Mouse (Mus musculus) midbrain, embryonic 13.5 days (tissue): Measurements from ENCODE around the gene Alpl. TPM values are rescaled to one million over a fixed set of nuclear protein-coding genes. Genes with fewer than 3 reads are reported as not detected.
A peak's percentile ranks its signal among the peaks of the same experiment; 100 is the strongest.

Experiments used
- ATAC-seq: fragments of 200-750 bp; cut with Nextera tagmentation; 2 replicates; pipeline ENCODE4 v1.8.0; 2017; ENCODE audit warnings: mild to moderate bottlenecking, moderate TSS enrichment, moderate library complexity
- H3K27ac ChIP-seq: fragments of 300-500 bp; sonication (generic); 2 replicates; pipeline ENCODE4 v1.5.1; 2015; ENCODE audit warnings: inconsistent platforms, mild to moderate bottlenecking, moderate library complexity
- H3K27me3 ChIP-seq: fragments of 300-500 bp; sonication (generic); 2 replicates; pipeline ENCODE4 v1.6.1; 2015; ENCODE audit warnings: mild to moderate bottlenecking, inconsistent platforms
- H3K36me3 ChIP-seq: fragments of 300-500 bp; sonication (generic); 2 replicates; pipeline ENCODE4 v1.6.1; 2015; ENCODE audit warnings: mild to moderate bottlenecking, inconsistent platforms
- H3K4me1 ChIP-seq: fragments of 300-500 bp; sonication (generic); replicated peaks from 2 replicates; pipeline ENCODE4 v1.6.1; 2015; ENCODE audit warnings: inconsistent platforms
- H3K4me2 ChIP-seq: fragments of 300-500 bp; sonication (generic); replicated peaks from 2 replicates; pipeline ENCODE4 v1.6.1; 2015; ENCODE audit warnings: moderate library complexity, mild to moderate bottlenecking, inconsistent platforms
- H3K4me3 ChIP-seq: fragments of 300-500 bp; sonication (generic); replicated peaks from 2 replicates; pipeline ENCODE4 v1.5.1; 2015; ENCODE audit warnings: mild to moderate bottlenecking, inconsistent platforms
- H3K9ac ChIP-seq: fragments of 300-500 bp; sonication (generic); replicated peaks from 2 replicates; pipeline ENCODE4 v1.6.1; 2015; ENCODE audit warnings: mild to moderate bottlenecking, inconsistent platforms
- H3K9me3 ChIP-seq: fragments of 300-500 bp; sonication (generic); 2 replicates; pipeline ENCODE4 v1.6.1; 2016; ENCODE audit warnings: mild to moderate bottlenecking, inconsistent platforms
- WGBS: fragments of 180-500 bp; shearing (Covaris S2); methylation state at CpG from one replicate; pipeline ENCODE4 v1.1.7; 2015; 5-methylcytosine and 5-hydroxymethylcytosine counted together
- polyA plus RNA-seq: library from polyadenylated mRNA; unstranded; fragments of >200 nt; fragmentation: Nextera tagmentation; extraction: Ambion mirVana; gene quantifications from 2 replicates; pipeline ENCODE4 v1.2.1, GENCODE M21; 2015

Gene Alpl
- polyA plus RNA-seq, 1 experiment from 2014 or later: 8.0 TPM

DNA sequence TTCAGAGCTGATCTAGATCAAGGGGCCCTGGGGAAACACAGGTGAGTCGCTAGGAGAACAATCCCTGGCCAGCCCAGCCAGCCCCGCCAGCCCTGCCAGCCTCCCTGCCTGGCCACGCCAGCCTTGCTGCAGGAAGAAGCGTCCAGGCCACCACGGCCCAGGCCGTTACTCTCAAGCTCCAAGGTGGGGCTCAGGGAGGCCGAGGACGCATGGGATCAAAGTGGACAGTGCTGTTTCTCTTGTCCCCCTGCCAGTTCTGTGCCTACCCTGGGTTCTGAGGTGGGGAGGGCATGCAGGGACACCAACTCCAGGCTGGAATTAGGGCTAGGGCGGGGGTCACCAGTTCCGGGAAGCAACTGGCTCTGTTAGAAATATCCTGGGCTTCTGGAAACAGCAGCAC lies 64.3 kb downstream of the Alpl start:
- 75% methylated on average over 10 of the region's 10 CpGs for WGBS
- no peak overlapping the region for H3K4me2 ChIP-seq
- no peak for ATAC-seq
- H3K4me1 ChIP-seq: peaks cover 41% of the 10 kb centered on the region
- no peak overlapping the region for H3K4me3 ChIP-seq
- H3K36me3 ChIP-seq: no peaks in the 10 kb centered on the region
- no peak overlapping the region for H3K9ac ChIP-seq
- H3K27me3 ChIP-seq: peaks cover 21% of the 10 kb centered on the region
- no peaks in the 10 kb centered on the region for H3K9me3 ChIP-seq
- H3K27ac ChIP-seq: no peak overlapping the region

DNA sequence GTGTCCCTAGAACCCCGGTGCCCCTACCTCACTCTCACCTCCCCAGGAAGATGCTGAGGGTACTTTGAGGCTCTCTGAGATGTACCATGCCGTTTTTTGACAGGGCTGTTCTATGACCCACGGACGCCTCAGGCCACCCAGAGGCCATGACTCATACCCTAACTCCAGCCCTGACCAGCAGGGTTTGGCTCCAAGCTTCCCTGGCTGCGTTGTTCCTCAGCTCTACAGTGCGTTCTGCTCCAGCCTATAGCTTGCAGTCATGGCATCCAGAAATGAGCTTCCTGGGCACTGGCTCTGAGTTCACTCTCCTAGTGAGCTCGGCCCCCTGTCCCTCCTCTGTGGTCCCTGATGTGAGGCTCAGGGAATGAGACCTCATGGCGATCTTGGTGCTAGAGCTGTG lies 65.4 kb downstream of the Alpl start:
- Histone ChIP-seq H3K4me3 (no peak overlapping the region), H3K27me3 (peaks cover 21% of the 10 kb centered on the region), H3K27ac (no peak overlapping the region), H3K9me3 (no peaks in the 10 kb centered on the region), H3K4me1 (peaks cover 34% of the 10 kb centered on the region), H3K9ac (no peak overlapping the region), H3K4me2 (no peak overlapping the region), H3K36me3 (no peaks in the 10 kb centered on the region)
- 82% methylated on average over 8 of the region's 8 CpGs for WGBS
- no peak for ATAC-seq

DNA sequence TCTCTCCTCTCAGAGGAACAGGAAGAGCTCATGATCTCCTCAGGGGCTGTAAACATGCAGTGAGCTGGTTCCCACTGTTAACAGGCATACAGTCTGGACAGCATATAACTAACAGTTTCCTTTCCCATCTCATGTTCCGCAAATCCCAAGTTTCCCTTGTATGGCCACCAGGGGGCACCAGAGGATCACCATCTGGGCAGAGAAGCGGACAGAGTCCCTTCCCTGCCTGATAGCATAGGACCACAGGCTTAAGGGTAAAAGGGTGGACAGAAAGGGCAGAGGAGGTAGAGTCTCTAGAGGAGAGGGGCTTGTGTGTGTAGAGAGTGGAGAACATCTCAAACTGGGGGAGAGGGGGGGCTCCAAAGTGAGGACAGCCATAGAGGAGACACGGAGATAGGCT lies 66.0 kb downstream of the Alpl start:
- 24% methylated on average over 3 of the region's 3 CpGs for WGBS
- ATAC-seq: peak; percentile 65
- no peaks in the 10 kb centered on the region for H3K36me3 ChIP-seq
- H3K9me3 ChIP-seq: no peaks in the 10 kb centered on the region
- no peak overlapping the region for H3K9ac ChIP-seq
- no peak overlapping the region for H3K4me3 ChIP-seq
- H3K27ac ChIP-seq: no peak overlapping the region
- H3K27me3 ChIP-seq: peaks cover 21% of the 10 kb centered on the region
- no peak overlapping the region for H3K4me2 ChIP-seq
- H3K4me1 ChIP-seq: peaks cover 30% of the 10 kb centered on the region

DNA sequence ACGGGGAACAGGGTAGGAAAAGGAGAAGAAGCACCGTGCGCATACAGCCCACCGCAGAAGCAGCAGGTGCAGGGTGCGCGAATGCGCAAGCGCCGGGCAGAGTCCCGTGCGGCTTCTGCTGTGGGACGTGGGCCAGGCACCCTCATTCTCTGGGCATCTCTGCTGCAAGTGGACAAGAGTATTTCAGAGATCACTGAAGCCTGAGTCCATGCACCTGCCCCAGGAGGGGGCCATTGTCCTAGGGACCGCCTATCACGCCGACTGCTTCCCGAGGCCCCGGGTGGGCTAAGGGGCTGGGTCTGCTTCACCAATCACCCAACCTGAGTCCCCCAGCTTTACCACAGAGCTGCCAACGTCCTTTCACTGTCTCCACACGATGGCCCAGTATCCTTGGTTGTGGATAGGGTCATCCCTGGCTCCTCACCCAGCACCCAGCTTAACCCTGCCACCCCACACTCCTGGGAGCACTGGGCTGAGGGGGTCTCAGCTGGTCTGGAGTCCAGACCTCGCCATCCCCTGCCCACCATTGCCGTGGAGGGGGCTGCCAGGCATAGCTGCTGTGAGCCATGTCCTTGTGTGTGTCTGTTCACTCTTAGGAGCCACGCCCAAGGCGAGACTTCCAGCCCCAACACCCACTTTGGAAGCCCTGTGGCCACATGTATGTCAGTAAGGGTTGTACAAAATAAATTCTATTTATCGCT lies 66.9 kb downstream of the Alpl start:
- H3K4me1 ChIP-seq: peaks cover 33% of the 10 kb centered on the region
- peak overlapping the region; percentile 73 for H3K4me2 ChIP-seq
- H3K27ac ChIP-seq: no peak overlapping the region
- H3K36me3 ChIP-seq: 0 out of 2 replicates have a peak, but pooled peaks cover 4% of the 10 kb centered on the region
- 12% methylated on average over 24 of the region's 24 CpGs for WGBS
- H3K4me3 ChIP-seq: peak overlapping the region; percentile 43
- peaks cover 28% of the 10 kb centered on the region for H3K27me3 ChIP-seq
- H3K9ac ChIP-seq: peak overlapping the region; percentile 69
- no peaks in the 10 kb centered on the region for H3K9me3 ChIP-seq
- ATAC-seq: peak; percentile 28

DNA sequence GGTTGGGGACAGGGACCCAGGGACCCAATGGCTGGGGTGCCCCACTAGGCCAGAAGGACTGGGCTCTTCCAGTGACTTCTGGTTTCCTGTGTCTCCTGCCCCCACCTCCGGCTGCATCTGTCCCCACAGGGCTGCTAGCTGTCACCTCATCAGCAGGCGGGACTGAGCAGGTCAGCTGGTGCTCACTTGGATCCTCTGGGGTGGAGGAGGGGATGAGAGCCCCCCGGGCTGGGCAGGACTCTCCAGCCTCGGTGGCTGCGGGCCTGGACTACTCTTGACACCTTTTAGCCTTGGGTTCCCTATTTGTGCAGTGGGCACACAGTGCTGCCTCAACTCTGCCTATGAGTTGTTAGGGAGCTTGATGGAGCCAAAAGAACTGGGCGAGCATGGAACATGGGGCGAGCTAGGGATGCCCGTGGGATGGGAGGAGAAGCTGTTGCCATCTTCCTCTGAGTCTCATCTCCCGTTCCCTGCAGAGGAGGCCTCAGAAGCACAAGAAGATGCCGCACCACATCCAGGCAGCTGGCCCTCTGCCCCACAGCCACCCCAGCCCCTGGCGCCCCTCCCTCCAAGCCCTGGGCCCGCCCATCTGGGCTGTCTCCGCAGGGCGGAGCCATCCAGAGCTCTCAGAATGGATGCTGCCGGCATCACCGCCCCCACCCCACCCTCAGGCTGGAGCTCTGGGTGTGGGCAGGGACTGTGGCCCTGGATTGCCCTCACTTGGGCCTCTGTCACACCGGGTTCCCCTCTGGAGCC lies 67.6 kb downstream of the Alpl start:
- Histone ChIP-seq H3K4me2 (peak overlapping the region; percentile 73), H3K9ac (peak overlapping the region; percentile 69), H3K9me3 (no peaks in the 10 kb centered on the region), H3K4me3 (peak overlapping the region; percentile 43), H3K4me1 (peaks cover 40% of the 10 kb centered on the region), H3K27me3 (peaks cover 35% of the 10 kb centered on the region), H3K27ac (no peak overlapping the region), H3K36me3 (0 out of 2 replicates have a peak, but pooled peaks cover 4% of the 10 kb centered on the region)
- ATAC-seq: peak; percentile 44
- WGBS: 4% methylated on average over 17 of the region's 17 CpGs

DNA sequence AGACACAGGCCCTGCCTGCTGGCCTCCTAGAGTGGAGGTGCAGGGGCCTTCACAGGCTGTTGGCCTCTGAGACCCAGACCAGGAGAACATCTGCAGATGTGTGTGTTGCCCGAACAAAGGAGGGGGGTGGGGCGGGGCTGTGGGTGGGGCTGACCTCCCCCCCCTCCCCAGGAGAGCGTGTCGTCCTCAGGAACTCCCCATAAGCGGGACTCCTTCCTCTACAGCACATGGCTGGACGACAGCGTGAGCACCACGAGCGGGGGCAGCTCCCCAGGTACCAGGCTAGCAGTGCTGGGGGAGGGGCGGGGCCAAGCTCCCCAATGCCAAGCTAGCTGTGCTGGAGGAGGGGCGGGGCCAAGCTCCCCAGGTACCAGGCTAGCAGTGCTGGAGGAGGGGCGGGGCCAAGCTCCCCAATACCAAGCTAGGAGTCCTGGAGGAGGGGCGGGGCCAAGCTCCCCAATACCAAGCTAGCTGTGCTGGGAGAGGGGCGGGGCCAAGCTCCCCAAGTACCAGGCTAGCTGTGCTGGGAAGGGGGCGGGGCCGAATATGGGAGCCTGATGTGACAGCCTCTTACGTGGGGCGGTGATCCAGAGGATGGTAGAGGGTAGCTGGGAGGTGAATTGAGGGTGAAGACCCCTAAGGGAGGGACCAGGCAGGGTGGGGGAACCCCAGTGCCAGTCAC lies 68.5 kb downstream of the Alpl start:
- Histone ChIP-seq H3K36me3 (0 out of 2 replicates have a peak, but pooled peaks cover 4% of the 10 kb centered on the region), H3K27me3 (peaks cover 44% of the 10 kb centered on the region), H3K9me3 (no peaks in the 10 kb centered on the region), H3K27ac (0 out of 2 replicates have a peak overlapping the region, but pooled peaks have one; percentile 22), H3K4me1 (peaks cover 49% of the 10 kb centered on the region), H3K4me3 (no peak overlapping the region), H3K4me2 (peak overlapping the region; percentile 73), H3K9ac (peak overlapping the region; percentile 37; the same call in 1 of the 2 replicates)
- peak; percentile 24 for ATAC-seq
- 8% methylated on average over 18 of the region's 18 CpGs for WGBS

DNA sequence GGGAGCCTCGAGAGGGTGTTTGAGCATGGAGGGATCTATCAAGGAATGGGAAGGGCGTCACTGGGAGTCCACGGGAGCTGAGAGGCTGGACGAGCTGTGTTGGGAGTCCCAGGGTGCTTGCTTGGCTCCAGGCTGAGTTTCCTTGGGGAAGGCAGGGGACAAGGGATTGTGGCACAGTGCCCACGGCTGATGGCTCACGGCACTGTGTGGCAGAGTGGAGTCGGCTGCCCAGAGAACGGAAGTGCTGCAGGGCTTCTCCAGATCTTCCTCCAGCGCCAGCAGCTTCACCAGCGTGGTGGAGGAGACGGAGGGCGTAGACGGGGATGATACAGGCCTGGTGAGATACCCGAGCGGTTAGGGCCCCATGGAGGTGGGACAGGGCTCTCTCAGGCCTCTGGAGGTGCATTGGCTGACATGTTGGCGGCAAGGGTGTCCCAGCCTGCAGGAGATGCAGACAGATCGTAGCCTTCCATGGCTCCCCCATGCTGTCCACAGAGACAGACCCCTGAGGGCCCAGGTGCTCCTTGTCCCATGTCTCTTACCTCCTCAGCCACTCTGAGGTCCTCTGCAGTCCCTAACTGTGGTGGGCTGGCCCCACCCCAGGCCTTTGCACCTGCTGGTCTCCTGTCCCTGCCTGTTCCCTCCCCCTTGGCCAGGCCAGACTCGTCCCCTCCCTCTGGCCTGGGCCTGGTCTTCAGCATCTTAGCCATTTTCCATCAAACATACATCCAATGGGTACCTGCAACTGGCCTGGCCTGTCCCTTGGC lies 69.3 kb downstream of the Alpl start:
- H3K4me2 ChIP-seq: peak overlapping the region; percentile 73; the same call in 1 of the 2 replicates
- no peak for ATAC-seq
- H3K27me3 ChIP-seq: peaks cover 44% of the 10 kb centered on the region
- peak overlapping the region; percentile 37; the same call in 1 of the 2 replicates for H3K9ac ChIP-seq
- 80% methylated on average over 18 of the region's 18 CpGs for WGBS
- no peaks in the 10 kb centered on the region for H3K9me3 ChIP-seq
- H3K36me3 ChIP-seq: 0 out of 2 replicates have a peak, but pooled peaks cover 4% of the 10 kb centered on the region
- H3K4me1 ChIP-seq: peaks cover 51% of the 10 kb centered on the region
- 0 out of 2 replicates have a peak overlapping the region, but pooled peaks have one; percentile 22 for H3K27ac ChIP-seq
- H3K4me3 ChIP-seq: no peak overlapping the region

DNA sequence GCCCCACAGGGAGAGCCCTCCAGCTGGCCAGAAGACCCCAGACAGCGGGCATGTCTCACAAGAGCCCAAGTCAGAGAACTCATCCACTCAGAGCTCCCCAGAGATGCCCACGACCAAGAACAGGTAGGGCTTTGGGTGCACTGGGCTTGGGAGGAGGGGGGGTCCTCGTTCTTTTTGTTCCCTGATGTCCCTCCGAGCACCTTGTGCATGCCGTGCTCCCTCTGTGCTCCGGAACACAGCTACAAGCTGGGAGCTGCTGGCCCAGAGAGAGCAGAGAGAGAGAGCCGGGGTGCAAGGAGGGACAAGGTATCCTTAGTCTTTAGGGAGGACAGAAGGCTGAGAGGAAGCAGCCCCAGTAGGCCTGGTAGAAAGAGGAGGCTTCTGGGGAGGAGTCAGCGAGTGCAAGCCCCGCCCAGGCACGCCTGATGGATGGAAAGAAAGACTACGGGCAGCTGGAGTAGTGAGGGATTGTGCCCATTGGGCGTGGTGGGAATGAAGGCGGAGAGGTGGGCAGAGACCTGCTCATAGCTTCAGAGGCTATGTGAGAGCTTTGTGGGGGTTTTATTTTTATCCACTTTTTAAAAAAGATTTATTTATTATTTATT lies 70.5 kb downstream of the Alpl start:
- Histone ChIP-seq H3K9me3 (no peaks in the 10 kb centered on the region), H3K27ac (no peak overlapping the region), H3K4me1 (peaks cover 51% of the 10 kb centered on the region), H3K36me3 (0 out of 2 replicates have a peak, but pooled peaks cover 4% of the 10 kb centered on the region), H3K27me3 (peaks cover 41% of the 10 kb centered on the region), H3K9ac (no peak overlapping the region), H3K4me3 (no peak overlapping the region), H3K4me2 (no peak overlapping the region)
- no peak for ATAC-seq
- 79% methylated on average over 13 of the region's 13 CpGs for WGBS

DNA sequence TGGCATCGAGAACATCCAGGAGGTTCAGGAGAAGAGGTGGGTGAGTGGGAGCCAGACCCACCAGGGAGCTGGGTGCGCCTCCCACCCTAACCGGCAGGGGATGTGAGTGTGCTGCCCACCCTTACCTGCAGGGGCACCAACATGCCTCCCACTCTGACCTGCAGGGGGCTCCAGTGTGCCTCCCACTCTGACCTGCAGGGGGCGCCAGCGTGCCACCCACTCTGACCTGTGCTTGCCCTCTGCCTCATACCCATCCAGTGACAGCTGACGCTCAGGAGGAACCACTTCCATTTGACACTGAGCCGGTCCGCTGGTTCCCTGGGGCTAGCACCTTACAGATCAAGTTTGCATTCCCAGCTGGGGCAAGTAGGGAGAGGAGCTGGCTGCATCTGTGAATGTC lies 71.4 kb downstream of the Alpl start:
- Histone ChIP-seq H3K4me2 (no peak overlapping the region), H3K9ac (no peak overlapping the region), H3K9me3 (no peaks in the 10 kb centered on the region), H3K27ac (no peak overlapping the region), H3K36me3 (0 out of 2 replicates have a peak, but pooled peaks cover 4% of the 10 kb centered on the region), H3K27me3 (peaks cover 38% of the 10 kb centered on the region), H3K4me3 (no peak overlapping the region), H3K4me1 (peaks cover 54% of the 10 kb centered on the region)
- ATAC-seq: no peak
- 47% methylated on average over 8 of the region's 8 CpGs for WGBS

DNA sequence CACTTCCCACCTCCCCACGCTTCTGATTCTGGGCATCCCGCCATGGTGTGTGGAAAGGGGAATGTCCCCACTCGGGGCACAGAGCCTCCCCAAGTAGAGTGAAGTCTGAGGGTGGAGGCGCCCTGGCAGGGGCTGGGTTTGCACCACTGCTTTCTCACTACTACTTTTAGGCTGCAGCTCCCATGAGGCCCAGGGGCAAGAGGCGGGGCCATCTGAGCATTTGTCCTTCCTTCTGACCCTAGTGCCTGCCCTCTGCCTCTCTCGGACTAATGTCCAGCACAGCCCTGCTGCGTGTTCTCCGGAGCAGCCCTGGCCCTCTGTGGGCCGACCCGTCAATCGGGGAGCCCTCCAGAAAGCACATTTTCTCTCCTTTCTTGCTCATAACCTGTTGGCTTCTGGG lies 72.0 kb downstream of the Alpl start:
- Histone ChIP-seq H3K4me1 (peaks cover 54% of the 10 kb centered on the region), H3K27ac (no peak overlapping the region), H3K27me3 (peaks cover 34% of the 10 kb centered on the region), H3K9ac (no peak overlapping the region), H3K4me2 (peak overlapping the region; percentile 25), H3K9me3 (no peaks in the 10 kb centered on the region), H3K36me3 (0 out of 2 replicates have a peak, but pooled peaks cover 4% of the 10 kb centered on the region), H3K4me3 (no peak overlapping the region)
- 40% methylated on average over 11 of the region's 11 CpGs for WGBS
- ATAC-seq: no peak

DNA sequence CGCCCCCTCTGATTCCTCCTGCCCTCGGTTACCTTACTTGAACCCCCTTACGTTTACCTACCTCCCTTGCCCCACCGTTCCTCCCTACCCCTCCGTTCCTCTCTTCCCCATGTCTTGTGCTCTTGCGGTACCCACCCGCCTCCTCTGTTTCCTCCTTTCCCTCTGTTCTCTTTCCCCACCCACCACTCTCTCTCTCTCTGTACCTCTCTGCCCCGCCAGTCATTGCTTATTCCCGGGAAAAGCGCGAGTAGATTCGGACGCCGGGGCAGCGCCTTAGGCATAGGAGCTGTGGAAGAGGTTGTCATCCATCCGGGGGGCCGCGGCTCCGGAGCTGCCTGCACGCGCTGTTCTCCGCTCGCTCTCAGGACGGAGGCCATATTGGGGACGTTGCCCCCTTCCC lies 72.7 kb downstream of the Alpl start:
- 47% methylated on average over 25 of the region's 25 CpGs for WGBS
- Histone ChIP-seq H3K36me3 (0 out of 2 replicates have a peak, but pooled peaks cover 4% of the 10 kb centered on the region), H3K4me1 (peaks cover 54% of the 10 kb centered on the region), H3K9me3 (no peaks in the 10 kb centered on the region), H3K27me3 (peaks cover 29% of the 10 kb centered on the region), H3K4me2 (peak overlapping the region; percentile 25), H3K9ac (peak overlapping the region; percentile 34; the same call in 1 of the 2 replicates), H3K4me3 (no peak overlapping the region; the same call in 1 of the 2 replicates), H3K27ac (no peak overlapping the region)
- ATAC-seq: no peak
